Mouse (Mus musculus) frontal cortex, postnatal 10 days (tissue): ENCODE data around the gene Dcps.

Source experiments
- DNase-seq, 2 experiments: peaks; one replicate each; pipeline ENCODE4 v3.0.0; 2022; ENCODE audit warnings: low spot score in 2 of 2, mixed read lengths in 1 of 2

Gene Dcps

DNA sequence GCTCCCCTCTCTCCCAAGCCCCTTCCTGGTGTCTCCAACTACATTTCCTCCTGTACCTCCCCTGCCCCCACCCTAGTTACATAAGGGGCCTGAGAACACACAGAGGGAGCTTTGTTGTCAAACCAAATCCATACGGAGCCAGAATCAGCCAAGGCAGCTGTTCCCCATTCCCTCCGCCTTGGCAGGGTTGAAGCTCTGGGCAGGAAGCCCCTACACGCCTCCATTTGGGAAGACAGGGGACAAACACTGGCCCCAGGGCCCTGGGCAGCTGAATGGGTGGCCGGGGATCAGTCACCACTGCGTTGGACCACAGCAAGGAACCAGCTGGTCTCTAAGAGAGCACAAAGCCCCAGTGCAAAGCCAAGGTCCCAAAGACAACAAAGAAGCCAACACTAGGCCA lies 66.9 kb downstream of the Dcps start:
- peak; percentile 76 to 84 for DNase-seq

DNA sequence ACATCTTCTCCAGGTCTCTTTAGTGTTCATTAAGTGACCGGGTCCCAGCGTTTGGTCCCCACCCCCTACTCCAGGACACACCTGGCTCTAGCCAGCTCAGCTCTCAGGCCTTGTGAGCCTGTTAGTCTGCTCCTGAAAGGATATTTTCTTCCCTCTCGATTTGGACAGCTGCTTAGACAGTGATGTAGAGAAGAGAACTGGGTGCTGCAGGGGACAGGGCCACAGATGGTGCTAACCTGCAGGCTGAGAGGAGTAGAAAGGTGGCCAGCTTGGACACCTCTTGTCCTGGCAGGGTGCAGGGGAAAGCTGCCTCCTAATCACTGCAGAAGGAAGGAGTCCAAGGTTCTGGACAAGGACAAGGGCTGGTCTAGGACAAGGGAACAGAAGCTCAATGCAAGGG lies 67.8 kb downstream of the Dcps start:
- no peak for DNase-seq

DNA sequence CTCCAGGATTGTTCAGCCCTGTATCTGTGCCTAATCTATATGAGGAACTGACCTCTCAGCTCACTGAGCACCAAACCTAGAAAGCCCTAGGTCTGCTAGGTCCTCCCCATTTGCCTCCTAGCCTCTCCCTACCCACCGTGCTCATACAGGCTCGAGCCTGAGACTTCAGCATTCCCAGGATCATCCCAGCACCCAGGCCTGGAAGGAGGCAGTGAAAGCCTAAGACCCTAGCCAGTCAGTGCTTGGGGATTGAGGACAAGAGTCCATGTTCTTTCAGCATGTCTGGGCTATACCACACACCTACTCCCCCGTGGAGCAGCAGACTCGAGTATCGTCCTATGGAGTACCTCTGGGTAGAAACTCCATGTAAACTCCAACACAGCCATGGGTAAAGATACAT lies 68.5 kb downstream of the Dcps start:
- DNase-seq, result no peak

DNA sequence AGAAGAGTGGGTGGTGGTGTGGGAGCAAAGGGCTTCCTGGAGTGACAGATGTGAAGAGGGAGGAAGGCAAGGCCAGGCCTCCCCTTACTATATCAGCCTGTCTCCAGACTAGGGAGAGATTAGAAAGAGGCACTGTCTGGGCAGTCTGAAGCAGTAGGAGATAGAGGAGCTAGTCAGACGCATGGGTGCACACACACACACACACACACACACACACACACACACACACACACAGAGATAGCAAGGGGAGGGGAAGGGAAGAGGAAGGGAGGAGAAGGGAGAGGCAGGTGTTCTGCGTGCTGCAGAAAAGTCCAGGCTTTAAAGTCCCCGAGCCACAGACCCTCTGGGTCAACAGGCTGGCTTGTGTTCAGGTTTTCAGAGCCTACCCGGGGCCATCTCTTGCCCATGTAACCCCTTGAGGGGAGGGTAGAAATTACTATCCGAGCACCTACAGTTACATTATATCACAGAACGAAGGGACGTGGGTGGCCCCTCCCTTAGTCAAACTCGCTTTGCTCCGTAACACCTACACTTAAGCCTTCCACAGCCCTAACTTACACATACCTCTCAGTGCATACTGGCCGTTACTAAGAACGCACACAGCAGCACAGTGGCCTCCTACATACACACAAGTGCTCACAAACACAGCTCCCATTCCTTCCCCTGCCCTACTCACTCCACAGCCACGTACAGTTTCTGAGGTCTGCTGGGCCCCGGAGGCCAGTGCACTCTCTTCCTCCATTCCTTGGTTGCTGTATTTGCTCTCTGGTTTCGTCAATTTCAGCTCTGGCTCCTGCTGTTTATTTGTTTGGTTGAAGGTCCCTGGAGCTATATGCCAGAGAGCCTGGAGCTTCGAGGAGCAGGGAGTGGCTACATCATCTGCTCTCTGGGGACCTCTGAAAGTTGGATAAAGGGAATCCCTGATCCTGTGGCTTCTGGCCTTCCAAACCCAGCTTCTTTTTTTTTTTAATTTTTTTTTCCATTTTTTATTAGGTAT lies 69.7 kb downstream of the Dcps start:
- DNase-seq, result peak in 1 of 2 experiments; percentile 4

DNA sequence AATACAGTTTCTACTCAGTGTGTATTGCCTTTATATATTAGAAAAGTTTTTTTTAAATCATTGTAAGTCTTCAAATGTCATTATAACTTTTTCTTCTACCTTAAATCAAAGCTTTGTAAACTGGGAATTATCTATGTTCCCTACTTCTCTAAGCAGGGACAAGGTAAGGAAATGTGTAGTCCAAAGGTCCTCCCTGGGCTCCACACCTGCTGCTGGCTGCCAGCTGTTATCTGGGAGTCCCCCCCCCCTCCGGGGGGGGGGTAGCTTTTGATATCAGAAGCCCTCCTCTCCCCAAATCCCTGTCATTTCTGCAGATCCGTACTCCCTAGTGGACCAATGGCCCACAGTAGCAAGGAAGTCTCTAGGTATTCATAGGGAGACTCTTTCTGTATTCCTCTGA lies 70.4 kb downstream of the Dcps start:
- no peak for DNase-seq

DNA sequence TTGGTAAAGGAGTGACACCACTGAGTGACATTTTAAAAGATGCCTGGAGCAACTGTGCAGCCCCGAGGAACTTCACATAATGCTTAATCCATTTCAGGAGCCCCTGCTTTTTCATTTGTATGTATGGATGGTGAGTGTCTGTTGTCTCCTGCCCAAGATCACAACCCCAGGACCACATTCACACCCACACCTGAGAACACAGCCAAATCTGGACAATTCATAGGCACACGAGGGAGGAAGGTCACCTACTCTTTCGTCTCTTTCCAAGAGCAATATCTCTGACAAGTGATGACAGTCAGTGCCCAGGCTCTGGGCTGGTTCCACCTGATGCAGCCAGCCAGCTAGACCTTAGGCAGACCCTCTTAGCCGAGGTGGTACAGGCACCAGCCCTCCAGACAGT lies 71.2 kb downstream of the Dcps start:
- no peak for DNase-seq

DNA sequence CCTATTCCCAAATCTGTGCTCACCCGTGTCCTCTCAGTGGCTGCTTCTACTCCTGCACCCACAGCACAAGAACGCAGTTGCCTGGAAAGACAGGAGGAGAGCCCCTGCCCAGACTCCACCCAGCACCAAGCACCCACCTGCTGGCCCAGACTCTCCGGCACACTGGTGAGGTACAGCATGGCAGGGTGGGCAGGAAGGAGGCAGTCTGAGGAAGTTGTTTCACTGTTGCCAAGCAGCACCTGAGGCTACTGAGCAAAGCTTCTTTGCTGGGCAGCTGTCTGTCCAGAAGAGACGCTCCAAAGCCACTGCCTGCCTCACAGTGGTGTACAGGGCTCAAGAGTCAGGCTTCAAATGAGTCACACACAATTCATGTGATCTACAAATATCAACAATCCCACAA lies 77.1 kb downstream of the Dcps start:
- peak in 1 of 2 experiments; percentile 4 for DNase-seq

DNA sequence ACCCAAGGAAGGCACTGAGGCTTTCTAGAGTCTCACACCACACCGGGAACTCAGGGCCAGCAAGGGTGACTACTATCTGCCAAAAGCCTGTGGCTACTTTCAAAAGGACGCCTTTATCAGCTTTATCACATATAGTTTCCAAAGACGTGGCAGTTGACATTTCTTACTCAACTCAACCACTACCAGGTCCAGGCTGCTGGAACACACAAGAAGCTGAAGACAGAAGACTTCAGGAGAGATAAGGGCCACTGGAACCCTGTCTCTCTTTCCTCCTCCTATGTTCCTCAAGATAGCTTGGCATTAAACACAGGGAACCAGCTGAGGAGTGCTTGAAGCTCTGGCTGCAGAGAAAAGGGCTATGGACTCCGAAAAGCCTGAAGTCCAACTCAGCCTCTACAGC lies 78.0 kb downstream of the Dcps start:
- DNase-seq, result no peak

DNA sequence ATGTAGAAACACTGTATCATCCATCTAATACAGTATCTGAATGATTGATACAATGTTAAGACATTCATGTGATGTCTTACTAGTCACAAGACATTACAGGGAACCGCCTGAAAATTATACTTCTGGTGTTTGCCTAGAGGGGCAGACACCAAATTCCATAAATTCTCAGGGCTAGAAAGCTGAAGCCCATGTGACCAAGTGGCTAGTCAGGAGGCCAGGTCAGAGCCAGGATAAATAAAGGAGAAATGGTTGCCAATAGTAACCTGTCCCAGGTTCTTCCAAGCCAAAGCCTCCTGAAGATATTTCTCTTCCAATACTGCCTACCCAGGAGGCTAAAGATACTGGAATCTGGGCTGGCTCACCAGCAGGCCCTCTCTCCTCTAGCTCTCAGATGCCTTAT lies 80.1 kb downstream of the Dcps start:
- no peak for DNase-seq

DNA sequence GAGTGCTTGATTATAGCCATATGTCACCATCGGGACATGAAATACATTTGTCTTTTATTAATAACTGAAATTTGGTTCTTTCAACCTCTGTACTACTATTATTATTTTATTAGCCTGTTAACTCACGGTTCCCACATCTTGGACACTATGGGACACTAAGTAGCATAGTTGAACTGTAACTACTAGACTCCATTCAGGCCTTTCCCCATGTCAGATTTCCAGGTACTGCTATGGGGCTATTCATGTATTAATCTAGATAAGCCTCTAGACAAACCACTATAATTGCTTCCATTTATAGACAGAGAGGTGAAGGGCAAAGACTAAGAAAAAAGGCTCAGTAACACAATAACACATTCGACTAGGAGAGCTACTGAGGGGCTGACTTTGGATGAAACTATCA lies 82.5 kb downstream of the Dcps start:
- DNase-seq, result no peak

DNA sequence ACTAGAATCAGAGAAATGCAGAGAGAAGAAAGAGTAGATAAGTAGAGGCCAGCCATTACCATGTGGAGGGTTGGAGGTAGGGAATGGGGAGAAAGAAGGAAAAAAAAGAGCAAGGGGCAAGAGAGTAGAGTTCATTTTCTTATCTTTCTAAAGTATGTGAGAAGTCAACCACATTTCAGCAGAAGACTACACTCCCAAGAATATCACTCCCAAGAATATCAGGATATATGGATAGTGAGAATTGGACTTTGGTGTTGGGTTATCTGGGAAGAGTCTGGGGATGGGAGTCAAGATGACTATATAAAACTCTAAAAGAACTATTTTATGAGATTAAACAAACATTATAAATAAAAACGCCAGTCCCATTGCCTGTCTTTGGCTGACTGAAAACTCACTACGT lies 83.0 kb downstream of the Dcps start:
- DNase-seq, result no peak
